Mouse (Mus musculus) brain, embryonic 14.5 days (tissue): ENCODE measurements at regions not wholly inside any gene's neighbourhood (a gene's known extent, or its start where the extent isn't known, plus 50 kb on each side); places are given as distances from the start of the nearest gene placed in this dataset.

ENCODE experiments used
- CTCF ChIP-seq: fragments of 200-500 bp; IDR thresholded peaks from 2 replicates; pipeline ENCODE4 v1.5.1; 2012; ENCODE audit warnings: inconsistent platforms, mild to moderate bottlenecking, moderate library complexity, borderline replicate concordance; ENCODE audit not compliant: insufficient read depth, insufficient read length; ENCODE audit errors: extremely low read depth
- POLR2A ChIP-seq: fragments of 200-500 bp; IDR thresholded peaks from 2 replicates; pipeline ENCODE4 v1.6.1; 2012; ENCODE audit warnings: mild to moderate bottlenecking, inconsistent platforms, borderline replicate concordance; ENCODE audit not compliant: poor library complexity, insufficient read depth, insufficient read length, severe bottlenecking; ENCODE audit errors: extremely low read depth

- TF ChIP-seq CTCF (no peak), POLR2A (no peak)
Measured at GRCm38 (mm10) chr9:17556186-17556585, 735.7 kb upstream of the Chordc1 start.
